Mouse (Mus musculus): ENCODE data around the gene Gm14569. TPM values are rescaled to one million over a fixed set of nuclear protein-coding genes. Genes with fewer than 3 reads are reported as not detected.

Gene Gm14569
- not detected for total RNA-seq (2023)

GRCm38 (mm10) chrX:36491730-36492129 lies at the start of gene Gm14569:
Gene Gm14569, minus strand, starts transcription at chrX:36491830.

GRCm38 (mm10) chrX:36400980-36401379 lies 90.7 kb downstream of the Gm14569 start, which contains the start of gene Gm6268:
Gene Gm6268, plus strand, starts transcription at chrX:36401280.

Other genes starting within 250 kb of the Gm14569 start
- gene Lonrf3, start 163.5 kb downstream of the Gm14569 start, total RNA-seq (2023) = under 1 TPM; 0.23 to 0.33 TPM
- gene Gm6268, start 90.5 kb downstream of the Gm14569 start, total RNA-seq (2023) = not detected
- gene Pgrmc1, start 106.4 kb upstream of the Gm14569 start, total RNA-seq (2023) = 10 to 100 TPM; 33.8 to 35.1 TPM
- 1 to 10 TPM; 3.6 to 4.6 TPM for gene Akap17b, start 153.6 kb upstream of the Gm14569 start, total RNA-seq (2023)